Mouse (Mus musculus) intestine, embryonic 14.5 days (tissue): ENCODE data around the gene Chil1. TPM values are rescaled to one million over a fixed set of nuclear protein-coding genes. Genes with fewer than 3 reads are reported as not detected.

Experiments used
- ATAC-seq: fragments of 200-750 bp; cut with Nextera tagmentation; replicated peaks from 2 replicates; pipeline ENCODE4 v1.8.0; 2017; ENCODE audit warnings: low read depth, moderate number of reproducible peaks, moderate TSS enrichment, moderate library complexity; ENCODE audit not compliant: low FRiP score, low TSS enrichment
- DNase-seq: peaks from one replicate; pipeline ENCODE4 v3.0.0-alpha.2; 2018; ENCODE audit warnings: low spot score
- H3K27ac ChIP-seq: fragments of 300-500 bp; sonication (generic); 2 replicates; pipeline ENCODE4 v1.5.1; 2014; ENCODE audit warnings: low read depth, mild to moderate bottlenecking, control low read depth
- H3K27me3 ChIP-seq: fragments of 300-500 bp; sonication (generic); replicated peaks from 2 replicates; pipeline ENCODE4 v1.6.1; 2014; ENCODE audit warnings: low read length, control low read depth; ENCODE audit not compliant: control insufficient read depth, insufficient read depth
- H3K36me3 ChIP-seq: fragments of 300-500 bp; sonication (generic); 2 replicates; pipeline ENCODE4 v1.6.1; 2014; ENCODE audit warnings: low read length, control low read depth; ENCODE audit not compliant: control insufficient read depth, insufficient read depth
- H3K4me1 ChIP-seq: fragments of 300-500 bp; sonication (generic); replicated peaks from 2 replicates; pipeline ENCODE4 v1.6.1; 2014; ENCODE audit warnings: low read length, control low read depth, mixed read lengths; ENCODE audit not compliant: control insufficient read depth, insufficient read depth
- H3K4me2 ChIP-seq: fragments of 300-500 bp; sonication (generic); 2 replicates; pipeline ENCODE4 v1.6.1; 2014; ENCODE audit warnings: low read length
- H3K4me3 ChIP-seq: fragments of 300-500 bp; sonication (generic); 2 replicates; pipeline ENCODE4 v1.5.1; 2014; ENCODE audit warnings: low read depth, low read length, control low read depth, mixed read lengths
- H3K9ac ChIP-seq: fragments of 300-500 bp; sonication (generic); 2 replicates; pipeline ENCODE4 v1.6.1; 2014; ENCODE audit warnings: mild to moderate bottlenecking, low read length
- H3K9me3 ChIP-seq: fragments of 300-500 bp; sonication (generic); 2 replicates; pipeline ENCODE4 v1.6.1; 2016; ENCODE audit warnings: low read length, control low read depth; ENCODE audit not compliant: control insufficient read depth
- WGBS: fragments of 180-500 bp; shearing (Covaris S2); extraction: QIAGEN DNeasy Blood & Tissue Kit; methylation state at CpG from one replicate; pipeline ENCODE4 v1.1.7; 2014; 5-methylcytosine and 5-hydroxymethylcytosine counted together
- polyA plus RNA-seq: library from polyadenylated mRNA; unstranded; fragments of >200 nt; fragmentation: Nextera tagmentation; extraction: Ambion mirVana; gene quantifications from 2 replicates; pipeline ENCODE4 v1.2.1, GENCODE M21; 2014

Gene Chil1
- polyA plus RNA-seq, 1 experiment from 2014 or later, result 0.49 TPM

DNA sequence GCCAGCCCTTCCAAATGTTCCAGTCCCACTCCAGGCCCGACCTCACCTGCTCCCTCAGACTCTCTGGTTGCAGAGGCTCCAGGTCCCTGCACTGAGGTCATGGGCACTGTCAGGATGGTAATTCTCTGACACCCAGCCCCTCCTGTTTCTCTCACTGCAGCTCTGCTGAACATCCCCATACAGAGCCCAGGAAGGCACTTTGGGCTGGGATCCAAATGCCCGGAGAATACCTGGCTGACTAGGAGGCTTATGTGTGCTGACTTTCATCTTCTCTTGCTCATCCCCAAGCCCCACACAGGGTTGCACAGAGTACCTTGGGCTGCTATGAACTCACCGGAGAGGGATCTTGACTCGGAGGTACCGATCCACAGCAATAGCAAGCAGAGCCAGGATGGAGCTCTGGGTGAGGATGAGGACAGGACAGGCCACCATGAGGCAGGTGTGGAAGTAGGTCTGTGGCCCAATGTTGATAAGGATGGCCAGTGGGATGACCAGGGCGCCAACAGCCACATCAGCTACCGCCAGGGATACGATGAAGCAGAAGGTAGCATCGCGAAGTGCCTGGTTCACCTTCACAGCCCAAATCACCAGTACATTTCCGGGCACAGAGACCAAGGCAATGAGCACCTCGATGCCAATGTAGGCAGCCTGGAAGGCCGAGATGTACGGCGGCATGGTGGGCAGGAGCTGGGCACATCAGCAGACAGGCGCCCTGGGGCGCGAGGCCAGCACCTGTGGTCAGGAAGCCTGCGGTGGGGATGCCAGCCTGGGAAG, 51.9 kb downstream of the Chil1 start:
- Histone ChIP-seq H3K36me3 (no peaks in the 10 kb centered on the region), H3K4me1 (peaks cover 8% of the 10 kb centered on the region), H3K4me2 (peak overlapping the region; percentile 95; the same call in 1 of the 2 replicates), H3K27me3 (peaks cover 36% of the 10 kb centered on the region), H3K9me3 (no peaks in the 10 kb centered on the region), H3K27ac (no peak overlapping the region), H3K9ac (no peak overlapping the region), H3K4me3 (no peak overlapping the region)
- ATAC-seq (no peak), DNase-seq (no peak)
- 53% methylated on average over 19 of the region's 19 CpGs for WGBS

DNA sequence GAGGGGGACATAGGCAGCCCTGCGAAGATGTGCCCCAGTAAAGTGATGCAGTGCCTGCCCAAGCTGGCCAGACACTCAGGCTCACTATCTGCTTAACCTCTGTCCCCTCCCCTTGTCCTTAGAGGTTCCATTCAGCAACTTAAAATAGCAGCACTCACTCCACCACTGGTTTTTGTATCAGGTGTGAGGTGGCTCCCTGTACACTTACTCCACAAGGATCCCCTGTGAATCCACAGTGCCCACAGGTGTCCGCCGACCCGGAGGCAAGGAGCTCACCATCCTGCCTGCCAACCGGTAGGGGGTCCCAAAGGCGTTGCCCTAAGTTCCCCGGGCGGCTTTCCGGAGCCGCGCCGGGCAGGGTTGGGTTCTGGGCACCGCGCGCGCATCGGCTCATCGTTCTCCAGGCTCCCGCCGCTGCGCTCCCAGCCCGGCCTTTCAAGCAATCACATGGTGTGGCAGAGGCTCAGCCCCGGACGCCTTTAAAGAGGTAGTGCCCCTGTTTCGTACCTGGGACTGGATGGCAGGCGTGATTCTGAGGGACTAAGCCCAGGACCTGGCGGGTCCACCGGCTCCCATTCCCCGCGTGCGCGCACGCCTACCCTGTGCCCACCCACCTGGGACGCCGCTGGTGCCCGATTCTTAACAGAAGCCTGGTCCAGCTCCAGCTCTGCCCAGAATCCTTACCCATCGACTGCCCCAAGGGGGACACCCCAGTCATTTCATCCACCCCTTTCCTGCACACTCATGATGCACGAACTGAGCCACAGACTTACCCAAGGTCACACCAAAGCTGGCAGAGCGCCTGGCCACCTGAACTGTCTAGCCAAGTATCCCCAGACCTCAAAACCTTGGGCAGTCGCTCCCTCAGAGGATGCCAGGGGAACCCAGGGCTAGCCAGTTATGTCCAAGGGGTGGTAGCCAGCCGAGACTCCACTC, 52.7 kb downstream of the Chil1 start:
- no peaks in the 10 kb centered on the region for H3K9me3 ChIP-seq
- 1% methylated on average over 41 of the region's 41 CpGs for WGBS
- peak overlapping the region; percentile 95 for H3K4me2 ChIP-seq
- no peak overlapping the region for H3K27ac ChIP-seq
- peak; percentile 40; the same call in 1 of the 2 replicates for ATAC-seq
- H3K9ac ChIP-seq, result peak overlapping the region; percentile 38
- peaks cover 36% of the 10 kb centered on the region for H3K27me3 ChIP-seq
- H3K36me3 ChIP-seq, result no peaks in the 10 kb centered on the region
- H3K4me1 ChIP-seq, result peaks cover 8% of the 10 kb centered on the region
- DNase-seq, result no peak
- peak overlapping the region; percentile 44 for H3K4me3 ChIP-seq

DNA sequence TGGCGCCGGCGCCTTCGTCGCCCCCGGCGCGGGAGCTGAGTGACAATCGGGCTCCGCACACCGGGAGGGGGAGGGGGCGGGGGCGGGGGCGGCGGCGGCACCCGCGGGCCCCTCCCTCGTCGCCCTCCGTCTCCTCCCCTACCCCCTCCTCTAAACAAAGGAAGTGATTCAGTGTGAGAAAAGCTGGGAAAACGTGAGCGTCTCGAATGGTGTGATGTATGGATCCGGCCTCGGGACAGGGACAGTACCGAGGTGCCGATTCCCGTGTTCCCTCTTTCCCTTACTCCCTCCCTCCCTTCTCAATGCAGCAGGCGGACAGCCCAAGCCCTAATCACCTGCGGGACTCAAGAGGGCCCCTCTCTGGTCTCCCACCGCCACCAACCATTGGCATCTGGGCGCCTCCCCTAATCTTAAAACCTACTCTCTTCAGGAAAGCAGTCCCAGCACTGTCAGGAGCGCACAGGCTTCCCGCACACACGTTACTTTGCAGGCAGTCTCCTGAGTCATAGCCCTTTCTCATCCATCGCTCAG, 53.5 kb downstream of the Chil1 start, which contains the start of gene Adora1:
Gene Adora1, minus strand, starts transcription at position 41 of the 531 bp plus-strand sequence.
- no peak for DNase-seq
- no peak within 1 kb of the TSS for H3K27ac ChIP-seq
- ATAC-seq, result peak; percentile 26; the same call in 1 of the 2 replicates
- peak within 1 kb of the TSS; percentile 95 for H3K4me2 ChIP-seq
- H3K9me3 ChIP-seq, result no peaks in the 10 kb centered on the region
- H3K4me3 ChIP-seq, result peak within 1 kb of the TSS; percentile 44
- peak within 1 kb of the TSS; percentile 38 for H3K9ac ChIP-seq
- 1% methylated on average over 36 of the region's 37 CpGs for WGBS
- no peaks in the 10 kb centered on the region for H3K36me3 ChIP-seq
- H3K27me3 ChIP-seq, result peaks cover 36% of the 10 kb centered on the region
- H3K4me1 ChIP-seq, result peaks cover 8% of the 10 kb centered on the region

DNA sequence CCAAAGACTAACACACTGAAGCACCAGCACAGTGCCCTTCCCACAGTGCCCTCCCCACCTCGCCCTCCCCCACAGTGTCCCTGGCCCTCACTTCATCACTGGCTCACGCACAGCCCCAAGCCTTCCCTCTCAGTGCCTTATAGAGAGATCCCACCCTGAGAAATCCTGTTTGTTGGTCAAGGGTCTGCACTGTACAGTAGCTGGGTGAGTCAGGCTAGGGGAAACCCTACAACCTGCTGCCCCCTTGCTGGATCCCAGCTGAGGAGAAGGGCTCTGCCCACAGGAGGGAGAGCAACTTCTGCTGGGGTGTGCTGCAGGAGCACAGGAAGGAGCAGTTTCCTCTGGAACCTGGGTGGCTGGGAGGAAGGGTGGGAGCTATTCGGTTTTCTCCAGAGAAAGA, 54.2 kb downstream of the Chil1 start:
- H3K27ac ChIP-seq, result no peak overlapping the region
- ATAC-seq, result no peak
- 0 out of 2 replicates have a peak overlapping the region, but pooled peaks have one; percentile 95 for H3K4me2 ChIP-seq
- peaks cover 36% of the 10 kb centered on the region for H3K27me3 ChIP-seq
- no peaks in the 10 kb centered on the region for H3K9me3 ChIP-seq
- DNase-seq, result no peak
- H3K36me3 ChIP-seq, result no peaks in the 10 kb centered on the region
- no peak overlapping the region for H3K9ac ChIP-seq
- H3K4me1 ChIP-seq, result peaks cover 8% of the 10 kb centered on the region
- H3K4me3 ChIP-seq, result no peak overlapping the region
- WGBS, result 40% methylated on average over 3 of the region's 3 CpGs

GRCm38 (mm10) chr1:134237438-134237837, 55.5 kb downstream of the Chil1 start:
- Histone ChIP-seq H3K9me3 (no peaks in the 10 kb centered on the region), H3K27me3 (peaks cover 36% of the 10 kb centered on the region), H3K4me2 (no peak overlapping the region), H3K27ac (no peak overlapping the region), H3K36me3 (no peaks in the 10 kb centered on the region), H3K4me3 (no peak overlapping the region), H3K4me1 (peaks cover 12% of the 10 kb centered on the region), H3K9ac (no peak overlapping the region)
- DNase-seq (no peak), ATAC-seq (no peak)
- 79% methylated on average over 3 of the region's 3 CpGs for WGBS

Other genes with a start within 250 kb of the Chil1 start
- 8.2 and 10.4 TPM in 2 replicates for gene Fmod, start 144.9 kb upstream of the Chil1 start, polyA plus RNA-seq
- 32.6 and 34.6 TPM in 2 replicates for gene Btg2, start 103.1 kb upstream of the Chil1 start, polyA plus RNA-seq
- gene Chit1, start 70.9 kb upstream of the Chil1 start, polyA plus RNA-seq, result not detected in 2 replicates
- gene Mybph, start 11.3 kb downstream of the Chil1 start, polyA plus RNA-seq, result not detected in 2 replicates
- 1.7 and 2.0 TPM in 2 replicates for gene Adora1, start 53.3 kb downstream of the Chil1 start, polyA plus RNA-seq
- 0.16 TPM in 1 of 2 replicates, not detected in the other for gene Myog, start 107.8 kb downstream of the Chil1 start, polyA plus RNA-seq
- 4.3 and 4.5 TPM in 2 replicates for gene Ppfia4, start 150.8 kb downstream of the Chil1 start, polyA plus RNA-seq
- 89.2 and 93.4 TPM in 2 replicates for gene Tmem183a, start 179.8 kb downstream of the Chil1 start, polyA plus RNA-seq
- gene 4933406M09Rik, start 203.8 kb downstream of the Chil1 start, polyA plus RNA-seq, result 0.09 TPM in 1 of 2 replicates, not detected in the other
- 34.9 and 38.3 TPM in 2 replicates for gene Cyb5r1, start 223.4 kb downstream of the Chil1 start, polyA plus RNA-seq
- gene Adipor1, start 233.2 kb downstream of the Chil1 start, polyA plus RNA-seq, result 80.1 and 80.6 TPM in 2 replicates